In genomic region chr5:102997907-102998306, GRCm38 (mm10) we compare ENCODE assay signal across 22 mouse cellular contexts.
"Had no signal": no experiment of that assay in that cellular context is flagged by ENCODE, and none has a peak within 500 bp of the region (broad histone marks: within the 10 kb centered on the region; RNA-seq: fewer than 3 reads in every experiment).

No protein-coding gene starts in this region.

- DNase-seq: gastrocnemius, postnatal 14 days; heart, adult 18-20 months; heart, postnatal 10 days; heart, postnatal 4 days; kidney, adult 18-20 months; kidney, adult 8-10 months; kidney, postnatal 10 days; kidney, postnatal 25 days; kidney, postnatal 4 days; liver; liver, embryonic 13.5 days; liver, postnatal 0 days had no signal

- H3K27ac ChIP-seq: heart, embryonic 10.5 days; hindbrain, embryonic 10.5 days; hindbrain, embryonic 12.5 days; hindbrain, embryonic 14.5 days; intestine, embryonic 15.5 days; left cerebral cortex, adult 2 months; limb, embryonic 10.5 days; limb, embryonic 12.5 days; liver, embryonic 13.5 days; liver, embryonic 15.5 days had no signal

- H3K4me3 ChIP-seq: heart, embryonic 10.5 days; heart, embryonic 12.5 days; hindbrain, embryonic 10.5 days; hindbrain, embryonic 12.5 days; intestine, embryonic 15.5 days; left cerebral cortex, adult 2 months; limb, embryonic 10.5 days; limb, embryonic 12.5 days; liver, embryonic 13.5 days; liver, embryonic 15.5 days had no signal
